32 mouse cellular contexts compared by ENCODE assay signal in genomic region chr9:114796473-114797050, GRCm38 (mm10). TPM values are rescaled to one million over a fixed set of nuclear protein-coding genes. Genes with fewer than 3 reads are reported as not detected.
A peak's percentile ranks its signal among the peaks of the same experiment; 100 is the strongest.
DNase-seq lines count a peak whose midpoint lies in the region; ATAC-seq lines count a peak whose summit lies in the region.
"Had no signal": no experiment of that assay in that cellular context is flagged by ENCODE, and none has a peak within 500 bp of the region (broad histone marks: within the 10 kb centered on the region; RNA-seq: fewer than 3 reads in every experiment).

No protein-coding gene starts in this region.

- 29% methylated on average over 11 of the region's 11 CpGs for WGBS in heart, embryonic 12.5 days
- WGBS in neural tube, embryonic 11.5 days: 43% methylated on average over 11 of the region's 11 CpGs
- 39% methylated on average over 11 of the region's 11 CpGs for WGBS in limb, embryonic 10.5 days

- no peak for ATAC-seq in heart, embryonic 12.5 days (ENCODE audit: insufficient number of reproducible peaks, low FRiP score)
- no peak for ATAC-seq in neural tube, embryonic 11.5 days (ENCODE audit: insufficient read depth, low FRiP score, low TSS enrichment)
- ATAC-seq: CD4-positive, CD25-positive, alpha-beta regulatory T cell, adult 4 months; intestine, embryonic 15.5 days had no signal

- no peak overlapping the region for H3K27ac ChIP-seq in heart, embryonic 12.5 days (ENCODE audit: poor library complexity, severe bottlenecking)
- H3K27ac ChIP-seq in neural tube, embryonic 11.5 days (ENCODE audit: low read depth, low read length): no peak overlapping the region
- peak overlapping the region; percentile 2; the same call in 1 of the 2 replicates for H3K27ac ChIP-seq in limb, embryonic 10.5 days
- H3K27ac ChIP-seq: forebrain, embryonic 13.5 days; gastrocnemius, adult 2 months; intestine, embryonic 15.5 days; kidney, postnatal 0 days; limb, embryonic 15.5 days; liver, embryonic 13.5 days; midbrain, embryonic 15.5 days; neural tube, embryonic 13.5 days had no signal

- DNase-seq in heart, postnatal 4 days: no peak
- peak; percentile 40 for DNase-seq in neural tube, embryonic 11.5 days (ENCODE audit: low spot score)
- DNase-seq in neural tube, embryonic 10.5 days (ENCODE audit: extremely low spot score, low spot score): no peak
- DNase-seq in limb, embryonic 10.5 days (ENCODE audit: low spot score): no peak
- DNase-seq in c-Kit-positive CD71-positive TER-119-positive erythroid progenitor cells, embryonic 14.5 days (ENCODE audit: low spot score): no peak
- DNase-seq in frontal cortex, postnatal 36 days (ENCODE audit: low spot score in 2 of 2): no peak
- DNase-seq: adrenal gland, postnatal 25 days; cerebellum, adult 18-20 months; cerebellum, postnatal 10 days; gastrocnemius, adult 2 months; gastrocnemius, postnatal 36 days; heart, adult 18-20 months; kidney, adult 2 months; kidney, postnatal 4 days; layer of hippocampus, postnatal 36 days; left cerebral cortex, postnatal 4 days; liver, embryonic 13.5 days; lung, adult 18-20 months; lung, postnatal 4 days; thymus, adult 2 months; thymus, postnatal 4 days had no signal

- H3K36me3 ChIP-seq in heart, embryonic 12.5 days: no peaks in the 10 kb centered on the region
- no peaks in the 10 kb centered on the region for H3K36me3 ChIP-seq in neural tube, embryonic 11.5 days (ENCODE audit: control insufficient read depth, insufficient read depth, low read length)
- H3K36me3 ChIP-seq in limb, embryonic 10.5 days: no peaks in the 10 kb centered on the region
- H3K36me3 ChIP-seq: intestine, embryonic 15.5 days; limb, embryonic 15.5 days; liver, embryonic 13.5 days; midbrain, embryonic 15.5 days; neural tube, embryonic 13.5 days had no signal

- no peak overlapping the region for H3K9ac ChIP-seq in heart, embryonic 12.5 days
- no peak overlapping the region for H3K9ac ChIP-seq in neural tube, embryonic 11.5 days (ENCODE audit: low read length)
- H3K9ac ChIP-seq: forebrain, embryonic 13.5 days; intestine, embryonic 15.5 days; limb, embryonic 15.5 days; liver, embryonic 13.5 days; midbrain, embryonic 15.5 days; neural tube, embryonic 13.5 days had no signal

- peaks cover 9% of the 10 kb centered on the region for H3K4me1 ChIP-seq in heart, embryonic 12.5 days (replicated peaks)
- 0 out of 2 replicates have a peak, but pooled peaks cover 4% of the 10 kb centered on the region for H3K4me1 ChIP-seq in neural tube, embryonic 11.5 days (ENCODE audit: control insufficient read depth, insufficient read depth, low read length)
- peaks cover 36% of the 10 kb centered on the region for H3K4me1 ChIP-seq in limb, embryonic 10.5 days
- H3K4me1 ChIP-seq: liver, embryonic 13.5 days had no signal

- H3K27me3 ChIP-seq in heart, embryonic 12.5 days (replicated peaks): no peaks in the 10 kb centered on the region
- H3K27me3 ChIP-seq in neural tube, embryonic 11.5 days (ENCODE audit: control insufficient read depth, insufficient read depth, low read length): no peaks in the 10 kb centered on the region
- H3K27me3 ChIP-seq in limb, embryonic 10.5 days (ENCODE audit: low read depth, poor library complexity, severe bottlenecking): no peaks in the 10 kb centered on the region
- H3K27me3 ChIP-seq: forebrain, embryonic 13.5 days; intestine, embryonic 15.5 days; limb, embryonic 15.5 days; liver, embryonic 13.5 days; midbrain, embryonic 15.5 days had no signal

- H3K4me3 ChIP-seq in heart, embryonic 12.5 days: no peak overlapping the region
- H3K4me3 ChIP-seq in neural tube, embryonic 11.5 days (ENCODE audit: low read depth, low read length): no peak overlapping the region
- H3K4me3 ChIP-seq in limb, embryonic 10.5 days: no peak overlapping the region
- H3K4me3 ChIP-seq: erythroblast, embryonic 14.5 days; forebrain, embryonic 13.5 days; gastrocnemius, adult 2 months; intestine, embryonic 15.5 days; limb, embryonic 15.5 days; liver, embryonic 13.5 days; megakaryocyte, embryonic 14.5 days; midbrain, embryonic 15.5 days; neural tube, embryonic 13.5 days had no signal

- H3K9me3 ChIP-seq in heart, embryonic 12.5 days (replicated peaks): no peaks in the 10 kb centered on the region
- H3K9me3 ChIP-seq in neural tube, embryonic 11.5 days (ENCODE audit: control insufficient read depth, low read length): no peaks in the 10 kb centered on the region
- no peaks in the 10 kb centered on the region for H3K9me3 ChIP-seq in limb, embryonic 10.5 days (replicated peaks)
- H3K9me3 ChIP-seq: forebrain, embryonic 13.5 days; intestine, embryonic 15.5 days; limb, embryonic 15.5 days; liver, embryonic 13.5 days; megakaryocyte, embryonic 14.5 days; midbrain, embryonic 15.5 days; neural tube, embryonic 13.5 days had no signal

- 0 out of 2 replicates have a peak overlapping the region, but pooled peaks have one; percentile 15 for H3K4me2 ChIP-seq in heart, embryonic 12.5 days
- no peak overlapping the region for H3K4me2 ChIP-seq in neural tube, embryonic 11.5 days (ENCODE audit: low read depth)
- H3K4me2 ChIP-seq: forebrain, embryonic 13.5 days; heart, embryonic 11.5 days; intestine, embryonic 15.5 days; limb, embryonic 15.5 days; liver, embryonic 13.5 days; midbrain, embryonic 15.5 days; neural tube, embryonic 13.5 days had no signal

RNA-seq across cellular contexts. Expression of gene Cmtm7, which starts 14.9 kb away (rescaled TPM):
- polyA plus RNA-seq in heart, embryonic 12.5 days (2016; fragmentation: Nextera tagmentation; extraction: Ambion mirVana): 104 TPM in 2 replicates
- 10 to 100 TPM; 44.0 to 47.2 TPM for total RNA-seq in heart, postnatal 4 days (2021)
- 57.0 and 57.2 TPM in 2 replicates for polyA plus RNA-seq in neural tube, embryonic 11.5 days (2014; fragmentation: Nextera tagmentation; extraction: Ambion mirVana)
- 83.6 and 100 TPM in 2 replicates for polyA plus RNA-seq in limb, embryonic 10.5 days (2016; fragmentation: Nextera tagmentation; extraction: Ambion mirVana)

RNA-seq across cellular contexts. Expression of gene Cmtm8, which starts 47.4 kb away (rescaled TPM):
- 14.9 and 16.2 TPM in 2 replicates for polyA plus RNA-seq in heart, embryonic 12.5 days (2016; fragmentation: Nextera tagmentation; extraction: Ambion mirVana)
- total RNA-seq in heart, postnatal 4 days (2021): 1 to 10 TPM; 8.7 to 9.8 TPM
- 15.2 and 20.4 TPM in 2 replicates for polyA plus RNA-seq in neural tube, embryonic 11.5 days (2014; fragmentation: Nextera tagmentation; extraction: Ambion mirVana)
- 13.9 and 14.4 TPM in 2 replicates for polyA plus RNA-seq in limb, embryonic 10.5 days (2016; fragmentation: Nextera tagmentation; extraction: Ambion mirVana)
- polyA plus RNA-seq: CD4-positive, CD25-positive, alpha-beta regulatory T cell, adult 4 months had no signal
